Mouse (Mus musculus) limb, embryonic 11.5 days (tissue): ENCODE measurements at regions not wholly inside any gene's neighbourhood (a gene's known extent, or its start where the extent isn't known, plus 50 kb on each side); places are given as distances from the start of the nearest gene placed in this dataset.

Experiments
- ATAC-seq: fragments of 200-750 bp; cut with Nextera tagmentation; 2 replicates; pipeline ENCODE4 v1.8.0; 2017; ENCODE audit warnings: low read depth; ENCODE audit not compliant: insufficient number of reproducible peaks, low FRiP score, low TSS enrichment
- DNase-seq: peaks from one replicate; pipeline ENCODE4 v3.0.0-alpha.2; 2015; ENCODE audit warnings: low spot score
- H3K27ac ChIP-seq: fragments of 300-500 bp; sonication (generic); replicated peaks from 2 replicates; pipeline ENCODE4 v1.5.1; 2014; ENCODE audit warnings: low read depth, mild to moderate bottlenecking, low read length
- H3K27me3 ChIP-seq: fragments of 300-500 bp; sonication (generic); 2 replicates; pipeline ENCODE4 v1.6.1; 2014; ENCODE audit warnings: mild to moderate bottlenecking, low read length, mixed read lengths; ENCODE audit not compliant: control insufficient read depth, insufficient read depth
- H3K36me3 ChIP-seq: fragments of 300-500 bp; sonication (generic); 2 replicates; pipeline ENCODE4 v1.6.1; 2014; ENCODE audit warnings: mild to moderate bottlenecking, low read length, moderate library complexity, mixed read lengths; ENCODE audit not compliant: control insufficient read depth, insufficient read depth
- H3K4me1 ChIP-seq: fragments of 300-500 bp; sonication (generic); 2 replicates; pipeline ENCODE4 v1.6.1; 2014; ENCODE audit warnings: low read length, mixed read lengths; ENCODE audit not compliant: control insufficient read depth, insufficient read depth
- H3K4me2 ChIP-seq: fragments of 300-500 bp; sonication (generic); 2 replicates; pipeline ENCODE4 v1.6.1; 2014; ENCODE audit warnings: low read depth, mild to moderate bottlenecking, moderate library complexity; ENCODE audit not compliant: severe bottlenecking
- H3K4me3 ChIP-seq: fragments of 300-500 bp; sonication (generic); 2 replicates; pipeline ENCODE4 v1.5.1; 2014; ENCODE audit warnings: low read depth, low read length
- H3K9ac ChIP-seq: fragments of 300-500 bp; sonication (generic); 2 replicates; pipeline ENCODE4 v1.6.1; 2014; ENCODE audit warnings: mild to moderate bottlenecking, low read length
- H3K9me3 ChIP-seq: fragments of 300-500 bp; sonication (generic); 2 replicates; pipeline ENCODE4 v1.6.1; 2016; ENCODE audit warnings: low read length; ENCODE audit not compliant: control insufficient read depth
- WGBS: fragments of 180-500 bp; shearing (Covaris S2); extraction: QIAGEN DNeasy Blood & Tissue Kit; methylation state at CpG from one replicate; pipeline ENCODE4 v1.1.7; 2014; 5-methylcytosine and 5-hydroxymethylcytosine counted together

GRCm38 (mm10) chr13:51912477-51912876 is 66.0 kb downstream of the Gadd45g start:
- H3K27me3 ChIP-seq = no peaks in the 10 kb centered on the region
- 75% methylated on average over 5 of the region's 5 CpGs for WGBS
- peaks cover 5% of the 10 kb centered on the region; the same call in 1 of the 2 replicates for H3K4me1 ChIP-seq
- ATAC-seq = no peak
- H3K4me3 ChIP-seq = no peak overlapping the region
- H3K36me3 ChIP-seq = no peaks in the 10 kb centered on the region
- H3K9me3 ChIP-seq = no peaks in the 10 kb centered on the region
- H3K4me2 ChIP-seq = no peak overlapping the region
- no peak overlapping the region for H3K27ac ChIP-seq
- no peak for DNase-seq
- H3K9ac ChIP-seq = no peak overlapping the region

GRCm38 (mm10) chr13:51912994-51913393 is 66.5 kb downstream of the Gadd45g start:
- ATAC-seq (no peak), DNase-seq (no peak)
- Histone ChIP-seq H3K36me3 (no peaks in the 10 kb centered on the region), H3K9me3 (no peaks in the 10 kb centered on the region), H3K9ac (no peak overlapping the region), H3K27ac (no peak overlapping the region), H3K4me1 (peaks cover 6% of the 10 kb centered on the region), H3K27me3 (no peaks in the 10 kb centered on the region), H3K4me3 (no peak overlapping the region), H3K4me2 (no peak overlapping the region)
- 91% methylated on average over 3 of the region's 3 CpGs for WGBS

DNA sequence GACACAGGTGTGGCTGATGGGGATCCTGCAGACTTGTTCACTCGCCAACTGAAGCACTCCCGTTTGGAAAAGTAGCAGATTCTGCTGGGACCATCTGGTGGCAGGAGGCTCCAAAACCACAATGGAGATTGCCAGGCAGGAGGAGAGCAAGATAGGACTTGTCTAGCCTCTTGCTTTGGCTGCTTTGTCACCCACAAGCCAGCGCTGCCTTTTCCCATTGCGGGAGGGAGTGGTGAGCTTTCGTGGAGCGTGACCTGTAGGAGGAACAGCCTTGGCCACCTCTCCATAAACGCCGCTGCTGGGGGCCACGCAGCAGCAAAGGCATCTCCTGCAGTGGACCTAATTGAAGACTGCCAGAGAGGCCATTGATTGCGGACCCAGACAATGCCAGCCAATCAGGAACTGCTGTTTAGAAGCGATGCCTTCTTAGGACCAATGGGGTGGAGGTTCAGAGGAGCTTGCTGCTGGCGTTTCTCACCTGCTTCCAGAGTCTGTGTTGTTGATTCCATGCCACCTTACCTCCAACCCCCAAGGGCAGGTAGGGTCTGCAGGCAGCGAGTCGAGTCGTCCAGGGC is 70.3 kb downstream of the Gadd45g start:
- Histone ChIP-seq H3K4me2 (no peak overlapping the region), H3K27me3 (peaks cover 4% of the 10 kb centered on the region; the same call in 1 of the 2 replicates)
- 51% methylated on average over 15 of the region's 15 CpGs for WGBS

GRCm38 (mm10) chr13:51917658-51918057 is 71.2 kb downstream of the Gadd45g start:
- H3K27ac ChIP-seq = no peak overlapping the region
- peaks cover 4% of the 10 kb centered on the region; the same call in 1 of the 2 replicates for H3K27me3 ChIP-seq
- H3K9me3 ChIP-seq = no peaks in the 10 kb centered on the region
- no peak overlapping the region for H3K4me3 ChIP-seq
- H3K4me1 ChIP-seq = peaks cover 42% of the 10 kb centered on the region
- no peak overlapping the region for H3K4me2 ChIP-seq
- DNase-seq (no peak), ATAC-seq (no peak)
- 47% methylated on average over 7 of the region's 7 CpGs for WGBS
- H3K36me3 ChIP-seq = no peaks in the 10 kb centered on the region
- H3K9ac ChIP-seq = no peak overlapping the region

More for the DNA sequence above, 70.3 kb downstream of the Gadd45g start:
- no peak for DNase-seq
- Histone ChIP-seq H3K9ac (no peak overlapping the region), H3K4me3 (no peak overlapping the region), H3K9me3 (no peaks in the 10 kb centered on the region), H3K27ac (no peak overlapping the region), H3K36me3 (no peaks in the 10 kb centered on the region), H3K4me1 (peaks cover 42% of the 10 kb centered on the region)
- ATAC-seq = no peak

- no peak for DNase-seq
- H3K27me3 ChIP-seq = peaks cover 4% of the 10 kb centered on the region; the same call in 1 of the 2 replicates
- peaks cover 42% of the 10 kb centered on the region for H3K4me1 ChIP-seq
- H3K27ac ChIP-seq = no peak overlapping the region
- ATAC-seq = no peak
- H3K4me2 ChIP-seq = no peak overlapping the region
- no peak overlapping the region for H3K9ac ChIP-seq
- H3K9me3 ChIP-seq = no peaks in the 10 kb centered on the region
- WGBS = 55% methylated on average over 8 of the region's 8 CpGs
- H3K4me3 ChIP-seq = no peak overlapping the region
- H3K36me3 ChIP-seq = no peaks in the 10 kb centered on the region
These were observed 71.6 kb downstream of the Gadd45g start for GRCm38 (mm10) chr13:51918108-51918507.

- Histone ChIP-seq H3K4me2 (no peak overlapping the region), H3K27ac (no peak overlapping the region), H3K27me3 (peaks cover 4% of the 10 kb centered on the region; the same call in 1 of the 2 replicates), H3K4me1 (peaks cover 42% of the 10 kb centered on the region), H3K36me3 (no peaks in the 10 kb centered on the region), H3K4me3 (no peak overlapping the region), H3K9me3 (no peaks in the 10 kb centered on the region), H3K9ac (no peak overlapping the region; the same call in 1 of the 2 replicates)
- 8% methylated on average over 10 of the region's 10 CpGs for WGBS
- ATAC-seq (no peak), DNase-seq (peak; percentile 52)
These were observed 72.3 kb downstream of the Gadd45g start for GRCm38 (mm10) chr13:51918781-51919170.

GRCm38 (mm10) chr13:51919171-51919793 is 72.8 kb downstream of the Gadd45g start:
- H3K4me2 ChIP-seq = no peak overlapping the region
- no peak overlapping the region for H3K4me3 ChIP-seq
- H3K27me3 ChIP-seq = peaks cover 4% of the 10 kb centered on the region; the same call in 1 of the 2 replicates

GRCm38 (mm10) chr13:51919937-51920336 is 73.5 kb downstream of the Gadd45g start:
- WGBS = 36% methylated on average over 3 of the region's 3 CpGs
- no peaks in the 10 kb centered on the region for H3K9me3 ChIP-seq
- 0 out of 2 replicates have a peak overlapping the region, but pooled peaks have one; percentile 64 for H3K27ac ChIP-seq
- H3K36me3 ChIP-seq = no peaks in the 10 kb centered on the region
- H3K4me3 ChIP-seq = no peak overlapping the region
- DNase-seq (peak; percentile 36), ATAC-seq (no peak)
- H3K9ac ChIP-seq = no peak overlapping the region
- peaks cover 4% of the 10 kb centered on the region; the same call in 1 of the 2 replicates for H3K27me3 ChIP-seq
- H3K4me1 ChIP-seq = peaks cover 42% of the 10 kb centered on the region
- H3K4me2 ChIP-seq = no peak overlapping the region

More at GRCm38 (mm10) chr13:51919171-51919793, 72.8 kb downstream of the Gadd45g start:
- Histone ChIP-seq H3K27ac (no peak overlapping the region), H3K36me3 (no peaks in the 10 kb centered on the region), H3K9ac (no peak overlapping the region; the same call in 1 of the 2 replicates), H3K9me3 (no peaks in the 10 kb centered on the region), H3K4me1 (peaks cover 42% of the 10 kb centered on the region)
- ATAC-seq (no peak; the same call in 1 of the 2 replicates), DNase-seq (peak; percentile 55)
- WGBS = 4% methylated on average over 14 of the region's 14 CpGs
